Mouse (Mus musculus): ENCODE measurements around the gene Mob2.

- TF ChIP-seq CTCF (IDR thresholded peaks at IDR 0.05; ENCODE audit: extremely low read depth, insufficient read length, insufficient replicate concordance, low read depth, low read length) (no peak), POLR2A (IDR thresholded peaks at IDR 0.05; ENCODE audit: low read depth, low read length) (no peak)
Observed at GRCm38 (mm10) chr7:142093696-142094240, 32.9 kb upstream of the Mob2 start.
